Mouse (Mus musculus): ENCODE data around the gene Magee1. TPM values are rescaled to one million over a fixed set of nuclear protein-coding genes. Genes with fewer than 3 reads are reported as not detected.
"Not testable (repeated sequence)": the region's sequence is repeated elsewhere in the genome, so short reads cannot be mapped to it uniquely, and the experiment has no call there.

Magee1 gene
- 69.6 and 76.6 TPM in 2 replicates for polyA plus RNA-seq (2016; fragmentation: Nextera tagmentation; extraction: Ambion mirVana)

- peak within 1 kb of the TSS; percentile 73; the same call in 1 of the 2 replicates for H3K27ac ChIP-seq
- H3K9ac ChIP-seq, result peak within 1 kb of the TSS; percentile 71
- H3K4me3 ChIP-seq (replicated peaks), result peak within 1 kb of the TSS; percentile 58
- no peaks in the 10 kb centered on the region for H3K9me3 ChIP-seq
- 14% methylated on average over 62 of the region's 65 CpGs for WGBS
- peaks cover 56% of the 10 kb centered on the region for H3K27me3 ChIP-seq
- peak within 1 kb of the TSS; percentile 60 for H3K4me2 ChIP-seq
- H3K36me3 ChIP-seq (replicated peaks), result no peaks in the 10 kb centered on the region
- H3K4me1 ChIP-seq, result 0 out of 2 replicates have a peak, but pooled peaks cover 3% of the 10 kb centered on the region
- ATAC-seq (ENCODE audit: low FRiP score), result peak; percentile 76
These were observed at the start of gene Magee1 for GRCm38 (mm10) chrX:105120275-105121226. Gene Magee1, plus strand, starts transcription at chrX:105120378.

GRCm38 (mm10) chrX:105079151-105079550 is 41.0 kb upstream of the Magee1 start:
- peak; percentile 70 for ATAC-seq (ENCODE audit: low FRiP score)
- 13% methylated on average over 12 of the region's 12 CpGs for WGBS
- no peaks in the 10 kb centered on the region for H3K27me3 ChIP-seq
- peak overlapping the region; percentile 59 for H3K9ac ChIP-seq
- H3K27ac ChIP-seq, result no peak overlapping the region
- peak overlapping the region; percentile 62 for H3K4me2 ChIP-seq
- peaks cover 5% of the 10 kb centered on the region; the same call in 1 of the 2 replicates for H3K4me1 ChIP-seq
- H3K4me3 ChIP-seq (replicated peaks), result peak overlapping the region; percentile 50
- H3K9me3 ChIP-seq, result no peaks in the 10 kb centered on the region
- no peaks in the 10 kb centered on the region for H3K36me3 ChIP-seq (replicated peaks)

- Histone ChIP-seq H3K9ac (peak within 1 kb of the TSS; percentile 59), H3K36me3 (replicated peaks) (no peaks in the 10 kb centered on the region), H3K27ac (no peak within 1 kb of the TSS), H3K27me3 (no peaks in the 10 kb centered on the region), H3K9me3 (no peaks in the 10 kb centered on the region), H3K4me2 (peak within 1 kb of the TSS; percentile 62), H3K4me1 (peaks cover 5% of the 10 kb centered on the region; the same call in 1 of the 2 replicates), H3K4me3 (replicated peaks) (peak within 1 kb of the TSS; percentile 50)
- 2% methylated on average over 35 of the region's 35 CpGs for WGBS
- ATAC-seq (ENCODE audit: low FRiP score), result peak; percentile 98
These were observed 40.5 kb upstream of the Magee1 start, which contains the start of gene Pbdc1 for GRCm38 (mm10) chrX:105079615-105080092. Gene Pbdc1, plus strand, starts transcription at chrX:105079756.

- Histone ChIP-seq H3K4me1 (peaks cover 5% of the 10 kb centered on the region; the same call in 1 of the 2 replicates), H3K27ac (no peak overlapping the region), H3K36me3 (replicated peaks) (no peaks in the 10 kb centered on the region), H3K4me2 (peak overlapping the region; percentile 62), H3K27me3 (no peaks in the 10 kb centered on the region), H3K9me3 (no peaks in the 10 kb centered on the region), H3K9ac (peak overlapping the region; percentile 49), H3K4me3 (replicated peaks) (peak overlapping the region; percentile 50)
- ATAC-seq (ENCODE audit: low FRiP score), result no peak
- WGBS, result 13% methylated on average over 8 of the region's 8 CpGs
These were observed 40.1 kb upstream of the Magee1 start for GRCm38 (mm10) chrX:105080096-105080495.

GRCm38 (mm10) chrX:105083013-105083412 is 37.2 kb upstream of the Magee1 start:
- H3K4me1 ChIP-seq; H3K36me3 ChIP-seq (replicated peaks); ATAC-seq (ENCODE audit: low FRiP score); H3K4me3 ChIP-seq (replicated peaks); H3K9ac ChIP-seq; H3K4me2 ChIP-seq; H3K27ac ChIP-seq; H3K27me3 ChIP-seq; H3K9me3 ChIP-seq: not testable (repeated sequence)
- 84% methylated on average over 7 of the region's 7 CpGs for WGBS

- Histone ChIP-seq H3K4me2 (no peak overlapping the region), H3K9ac (no peak overlapping the region), H3K4me1 (no peaks in the 10 kb centered on the region), H3K27me3 (no peaks in the 10 kb centered on the region), H3K27ac (no peak overlapping the region), H3K36me3 (replicated peaks) (no peaks in the 10 kb centered on the region), H3K9me3 (no peaks in the 10 kb centered on the region), H3K4me3 (replicated peaks) (no peak overlapping the region)
- ATAC-seq (ENCODE audit: low FRiP score), result no peak
- WGBS, result 48% methylated on average over 5 of the region's 5 CpGs
These were observed 16.0 kb upstream of the Magee1 start for GRCm38 (mm10) chrX:105104175-105104574.

GRCm38 (mm10) chrX:105114994-105115393 is 5.2 kb upstream of the Magee1 start:
- no peaks in the 10 kb centered on the region for H3K9me3 ChIP-seq
- no peak for ATAC-seq (ENCODE audit: low FRiP score)
- no peak overlapping the region for H3K4me2 ChIP-seq
- 71% methylated on average over 2 of the region's 2 CpGs for WGBS
- no peaks in the 10 kb centered on the region for H3K4me1 ChIP-seq
- no peaks in the 10 kb centered on the region for H3K36me3 ChIP-seq (replicated peaks)
- no peak overlapping the region for H3K9ac ChIP-seq
- H3K27ac ChIP-seq, result no peak overlapping the region
- H3K4me3 ChIP-seq (replicated peaks), result no peak overlapping the region
- H3K27me3 ChIP-seq, result peaks cover 28% of the 10 kb centered on the region

GRCm38 (mm10) chrX:105121227-105121865 is 1.2 kb downstream of the Magee1 start:
- peak overlapping the region; percentile 60 for H3K4me2 ChIP-seq
- H3K27ac ChIP-seq, result no peak overlapping the region
- H3K36me3 ChIP-seq (replicated peaks), result no peaks in the 10 kb centered on the region
- 19% methylated on average over 38 of the region's 38 CpGs for WGBS
- H3K9me3 ChIP-seq, result no peaks in the 10 kb centered on the region
- peak overlapping the region; percentile 71 for H3K9ac ChIP-seq
- H3K4me3 ChIP-seq (replicated peaks), result peak overlapping the region; percentile 58
- 0 out of 2 replicates have a peak, but pooled peaks cover 3% of the 10 kb centered on the region for H3K4me1 ChIP-seq
- ATAC-seq (ENCODE audit: low FRiP score), result peak; percentile 87
- H3K27me3 ChIP-seq, result peaks cover 57% of the 10 kb centered on the region

GRCm38 (mm10) chrX:105124903-105125302 is 4.7 kb downstream of the Magee1 start:
- peaks cover 42% of the 10 kb centered on the region for H3K27me3 ChIP-seq
- no peak overlapping the region for H3K4me2 ChIP-seq
- no peak for ATAC-seq (ENCODE audit: low FRiP score)
- H3K4me1 ChIP-seq, result 0 out of 2 replicates have a peak, but pooled peaks cover 3% of the 10 kb centered on the region
- no peak overlapping the region for H3K27ac ChIP-seq
- H3K9me3 ChIP-seq, result no peaks in the 10 kb centered on the region
- no peak overlapping the region for H3K4me3 ChIP-seq (replicated peaks)
- no peaks in the 10 kb centered on the region for H3K36me3 ChIP-seq (replicated peaks)
- H3K9ac ChIP-seq, result no peak overlapping the region
- 16% methylated on average over 3 of the region's 3 CpGs for WGBS

GRCm38 (mm10) chrX:105151872-105152461 is 31.8 kb downstream of the Magee1 start:
- Histone ChIP-seq H3K27ac (no peak overlapping the region), H3K4me3 (replicated peaks) (peak overlapping the region; percentile 19), H3K4me1 (no peaks in the 10 kb centered on the region), H3K9me3 (no peaks in the 10 kb centered on the region), H3K4me2 (peak overlapping the region; percentile 34), H3K27me3 (peaks cover 26% of the 10 kb centered on the region), H3K9ac (no peak overlapping the region), H3K36me3 (replicated peaks) (no peaks in the 10 kb centered on the region)
- WGBS, result 45% methylated on average over 26 of the region's 26 CpGs
- no peak for ATAC-seq (ENCODE audit: low FRiP score)

GRCm38 (mm10) chrX:105165007-105165406 is 44.8 kb downstream of the Magee1 start:
- WGBS, result 83% methylated on average over 6 of the region's 6 CpGs
- H3K4me1 ChIP-seq; H3K9me3 ChIP-seq; H3K36me3 ChIP-seq (replicated peaks); H3K27ac ChIP-seq; H3K9ac ChIP-seq; H3K4me2 ChIP-seq; H3K4me3 ChIP-seq (replicated peaks); ATAC-seq (ENCODE audit: low FRiP score): not testable (repeated sequence)
- H3K27me3 ChIP-seq, result peaks cover 40% of the 10 kb centered on the region

GRCm38 (mm10) chrX:105167217-105167616 is 47.0 kb downstream of the Magee1 start:
- 84% methylated on average over 2 of the region's 2 CpGs for WGBS

More at GRCm38 (mm10) chrX:105167217-105167616, 47.0 kb downstream of the Magee1 start:
- no peak for ATAC-seq (ENCODE audit: low FRiP score)
- Histone ChIP-seq H3K9ac (no peak overlapping the region), H3K36me3 (replicated peaks) (no peaks in the 10 kb centered on the region), H3K27me3 (peaks cover 37% of the 10 kb centered on the region), H3K4me1 (no peaks in the 10 kb centered on the region), H3K4me2 (no peak overlapping the region), H3K4me3 (replicated peaks) (no peak overlapping the region), H3K27ac (no peak overlapping the region), H3K9me3 (no peaks in the 10 kb centered on the region)

Measured in forebrain, embryonic 12.5 days (tissue).